Mouse (Mus musculus): Measurements from ENCODE around the gene Psme3.

Gene Psme3

GRCm38 (mm10) chr11:101353436-101353835 lies 37.4 kb downstream of the Psme3 start:
- DNase-seq (ENCODE audit: low spot score) = no peak

- DNase-seq (ENCODE audit: low spot score) = no peak
Observed at GRCm38 (mm10) chr11:101354438-101355010, 38.5 kb downstream of the Psme3 start.

- no peak for DNase-seq (ENCODE audit: low spot score)
Observed at GRCm38 (mm10) chr11:101355916-101356315, 39.9 kb downstream of the Psme3 start.

GRCm38 (mm10) chr11:101357505-101358182 lies 41.6 kb downstream of the Psme3 start:
- DNase-seq (ENCODE audit: low spot score) = no peak

GRCm38 (mm10) chr11:101359776-101360175 lies 43.8 kb downstream of the Psme3 start:
- no peak for DNase-seq (ENCODE audit: low spot score)

- DNase-seq (ENCODE audit: low spot score) = no peak
Observed at GRCm38 (mm10) chr11:101360651-101361113, 44.7 kb downstream of the Psme3 start.

- DNase-seq (ENCODE audit: low spot score) = no peak
Observed at GRCm38 (mm10) chr11:101364531-101364931, 48.5 kb downstream of the Psme3 start.

- no peak for DNase-seq (ENCODE audit: low spot score)
Observed at GRCm38 (mm10) chr11:101367326-101367935, 51.4 kb downstream of the Psme3 start, which contains the start of gene G6pc. TSS of gene G6pc (plus strand) at chr11:101367561.

- no peak for DNase-seq (ENCODE audit: low spot score)
Observed at GRCm38 (mm10) chr11:101370141-101370540, 54.1 kb downstream of the Psme3 start.
